Mouse (Mus musculus) kidney, adult 9 months (tissue): ENCODE measurements around the gene Fbxw17.
"Not testable (repeated sequence)": the region's sequence is repeated elsewhere in the genome, so short reads cannot be mapped to it uniquely, and the experiment has no call there.

Experiments
- DNase-seq: peaks from one replicate; pipeline ENCODE4 v3.0.0; 2022

Gene Fbxw17

DNA sequence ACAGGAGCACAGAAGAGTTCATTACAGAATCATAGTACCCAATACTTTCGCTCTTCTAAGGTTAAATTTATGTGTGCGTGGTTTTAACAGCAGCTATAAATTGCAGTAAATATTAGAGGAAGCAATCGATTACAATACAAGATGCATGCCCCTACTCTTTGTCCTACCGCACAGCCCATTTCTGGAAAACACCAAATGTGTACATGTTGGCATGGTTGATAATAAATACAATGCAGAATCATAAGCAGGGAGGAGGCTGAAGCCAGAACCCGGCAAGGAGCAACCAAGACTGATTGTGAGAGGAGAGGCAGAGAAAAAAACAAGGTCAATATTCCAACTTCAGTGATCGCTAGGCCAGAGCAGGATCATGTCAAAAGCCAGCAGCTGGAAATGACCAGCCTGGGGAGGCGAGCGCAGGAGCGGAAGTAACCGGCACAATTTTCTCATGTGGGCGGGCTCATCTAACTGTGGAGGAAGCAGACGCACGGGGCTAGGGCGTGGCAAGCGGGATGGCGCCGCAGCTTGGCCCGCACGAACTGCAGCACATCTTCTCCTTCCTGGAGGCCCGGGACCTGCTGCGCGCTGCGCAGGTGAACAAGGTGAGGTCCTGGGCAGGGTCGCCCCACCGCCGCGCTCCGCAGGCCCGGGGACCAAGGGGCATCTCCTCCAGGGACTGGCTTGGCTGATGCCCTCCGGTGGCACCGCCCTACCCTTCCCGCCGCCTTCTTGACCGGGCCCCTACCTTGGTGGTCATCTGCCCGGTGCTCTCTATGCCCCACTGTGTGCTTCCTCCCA lies at the start of gene Fbxw17:
Fbxw17 (plus strand) TSS at position 476 of the 795 bp plus-strand sequence.
- peak; percentile 74 for DNase-seq

DNA sequence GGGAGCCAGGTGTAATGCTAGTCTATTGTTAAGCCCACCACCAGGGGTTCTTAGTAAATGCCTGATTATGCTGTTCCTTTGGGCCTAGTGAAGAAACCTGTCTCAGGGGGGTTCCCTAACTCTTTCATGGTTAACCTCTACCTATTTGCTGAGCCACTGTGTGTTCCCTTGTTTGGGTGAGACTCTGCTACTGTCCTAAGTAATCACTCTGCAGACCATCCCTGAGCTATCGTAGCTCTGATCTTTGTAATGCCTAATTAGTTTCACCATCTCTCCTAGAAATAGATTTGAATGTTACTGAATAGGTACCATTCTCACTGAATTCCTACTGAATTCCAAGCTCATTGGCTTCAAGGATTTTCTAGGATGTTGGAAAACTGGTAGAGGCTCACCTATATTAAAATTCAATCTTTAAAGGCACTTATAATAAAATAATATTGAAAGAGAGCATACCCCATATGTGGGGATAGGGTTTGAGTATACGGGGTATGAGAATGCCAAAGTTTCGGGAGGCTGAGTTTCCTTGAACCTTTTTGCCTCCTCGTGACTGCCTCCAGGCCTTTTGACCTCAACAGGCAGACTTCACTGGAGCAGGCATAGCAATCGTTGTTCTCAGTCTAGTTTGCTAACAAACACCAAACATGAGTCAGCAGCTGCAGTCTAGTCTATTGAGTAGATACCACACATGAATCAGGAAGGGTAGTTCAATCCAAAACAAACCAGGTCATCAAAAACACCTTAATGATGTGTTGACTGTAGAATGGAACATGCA lies 44.5 kb upstream of the Fbxw17 start:
- DNase-seq, result not testable (repeated sequence)

DNA sequence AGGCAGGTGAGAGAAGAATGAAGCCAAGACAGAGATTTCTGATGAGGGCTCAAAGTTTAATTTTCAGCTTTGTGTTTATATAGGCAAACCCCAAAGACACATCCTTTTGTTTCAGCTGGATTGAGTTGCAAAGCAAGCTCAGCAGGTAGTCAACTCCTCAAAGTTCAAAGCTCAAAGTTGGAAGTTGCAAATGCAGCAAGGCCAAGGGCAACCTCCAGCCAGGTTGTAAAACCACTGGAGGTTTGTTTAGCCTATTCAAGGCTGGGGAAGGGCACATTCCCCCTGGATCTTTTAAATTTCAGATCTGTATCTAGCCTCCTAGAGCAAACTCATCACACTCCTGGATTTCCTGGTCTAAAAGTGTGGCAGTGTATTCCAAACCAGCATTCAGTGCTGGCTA lies 28.5 kb upstream of the Fbxw17 start:
- DNase-seq, result peak; percentile 29

DNA sequence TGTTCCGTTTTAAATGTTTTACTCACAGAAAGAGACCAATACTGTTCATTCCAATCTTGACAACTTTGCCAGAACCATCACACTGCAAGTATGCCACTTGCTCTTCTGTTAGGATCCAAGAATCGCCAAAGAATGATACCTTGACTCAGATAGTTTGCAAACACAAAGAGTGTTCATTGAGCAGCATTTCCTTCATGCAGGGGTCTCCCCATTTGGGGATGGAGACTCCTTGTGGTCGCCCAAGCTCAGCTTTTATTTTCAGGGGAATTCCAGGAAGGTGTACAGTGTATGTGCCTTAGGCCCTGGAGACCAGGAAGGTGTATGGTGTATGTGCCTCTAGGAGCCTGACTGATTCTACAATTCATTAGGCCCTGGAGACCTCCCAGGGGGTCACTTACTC lies 757 bp downstream of the Fbxw17 start:
- DNase-seq, result no peak

DNA sequence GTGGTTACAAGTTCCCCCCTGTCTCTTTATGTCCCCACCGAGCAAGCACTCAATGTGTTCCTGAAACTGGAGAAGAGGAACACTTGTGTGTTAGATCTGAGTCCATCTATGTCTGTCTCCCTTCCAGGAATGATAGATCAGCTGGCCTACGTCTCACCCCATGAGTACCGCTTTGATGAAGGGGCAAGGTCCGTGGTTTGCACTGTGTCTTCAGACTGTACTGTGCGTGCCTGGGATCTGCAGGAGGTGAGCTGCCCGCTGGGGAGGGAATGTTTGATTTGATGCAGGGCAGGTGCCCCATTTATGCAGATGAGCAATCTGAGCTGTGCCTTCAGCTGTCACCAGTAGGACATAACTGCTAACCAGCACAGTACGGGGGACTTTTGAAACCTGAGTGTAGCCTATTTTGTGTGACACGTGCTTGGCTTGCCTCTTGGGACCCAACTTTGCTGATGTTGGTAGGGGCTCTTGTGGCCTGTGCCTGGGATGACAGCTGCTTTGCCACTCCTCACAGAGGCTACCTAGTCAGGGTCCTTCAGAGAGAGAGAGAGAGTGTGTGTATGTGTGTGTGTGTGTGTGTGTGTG lies 6.1 kb downstream of the Fbxw17 start:
- DNase-seq, result peak; percentile 13

DNA sequence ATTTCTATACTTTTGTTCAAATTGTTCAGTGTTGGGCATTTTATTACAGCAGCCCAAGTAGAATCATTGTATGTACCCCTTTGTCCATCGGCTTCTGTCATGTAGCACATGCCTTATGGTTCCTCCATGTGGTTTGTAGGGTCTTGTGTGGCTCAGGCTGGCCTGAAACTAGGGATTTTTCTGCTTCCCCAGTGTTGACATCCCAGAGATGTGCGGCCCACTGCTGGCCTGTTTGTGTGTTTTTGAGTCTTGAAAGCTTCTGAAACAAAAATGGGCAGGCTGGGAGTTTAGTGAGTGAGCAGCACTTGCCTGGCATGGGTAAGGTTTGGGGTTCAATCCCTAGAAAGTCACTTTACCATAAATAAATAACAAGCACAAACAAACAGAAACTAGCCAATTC lies 6.9 kb downstream of the Fbxw17 start:
- DNase-seq, result no peak

DNA sequence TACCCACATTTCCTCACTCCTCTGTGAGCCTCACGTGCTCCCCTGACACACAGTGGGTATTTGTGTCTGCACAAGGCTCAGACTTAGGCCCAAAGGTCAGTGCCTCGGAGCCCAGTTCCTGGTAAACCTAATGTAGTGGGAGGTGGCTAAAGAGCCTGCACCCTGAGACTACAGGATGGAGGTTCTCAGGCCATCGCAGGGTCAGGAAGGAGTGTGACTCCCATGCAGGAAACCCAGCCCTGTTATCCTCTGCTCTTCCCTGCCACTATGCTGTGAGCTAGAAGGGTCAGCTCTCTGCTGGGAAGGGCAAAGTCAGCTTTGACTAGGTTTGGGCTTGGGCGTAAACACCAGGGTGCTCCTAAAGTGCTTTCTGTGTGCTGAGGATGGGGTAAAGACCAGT lies 9.0 kb downstream of the Fbxw17 start:
- no peak for DNase-seq

DNA sequence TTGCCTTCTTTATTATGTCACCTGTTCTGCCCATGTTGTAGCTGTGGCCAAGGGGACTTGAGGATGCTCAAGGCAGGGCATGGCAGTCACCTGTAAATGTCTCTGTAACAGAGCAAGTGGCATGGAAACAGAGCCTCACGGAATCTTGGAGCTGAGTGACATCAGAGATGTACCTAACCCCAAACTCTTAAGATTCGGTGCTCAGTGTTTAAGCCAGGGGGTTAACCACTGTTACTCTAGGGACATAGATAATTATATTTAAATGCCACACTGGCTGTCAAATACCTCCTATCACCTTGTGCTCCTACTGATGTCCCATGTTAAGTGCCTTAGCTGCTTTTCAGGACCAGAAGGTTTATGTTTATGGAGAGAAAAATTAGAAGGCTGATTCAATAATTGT lies 26.1 kb downstream of the Fbxw17 start, which contains the start of gene Gm47429:
Gm47429 (minus strand) TSS at position 101 of the 400 bp plus-strand sequence.
- no peak for DNase-seq

DNA sequence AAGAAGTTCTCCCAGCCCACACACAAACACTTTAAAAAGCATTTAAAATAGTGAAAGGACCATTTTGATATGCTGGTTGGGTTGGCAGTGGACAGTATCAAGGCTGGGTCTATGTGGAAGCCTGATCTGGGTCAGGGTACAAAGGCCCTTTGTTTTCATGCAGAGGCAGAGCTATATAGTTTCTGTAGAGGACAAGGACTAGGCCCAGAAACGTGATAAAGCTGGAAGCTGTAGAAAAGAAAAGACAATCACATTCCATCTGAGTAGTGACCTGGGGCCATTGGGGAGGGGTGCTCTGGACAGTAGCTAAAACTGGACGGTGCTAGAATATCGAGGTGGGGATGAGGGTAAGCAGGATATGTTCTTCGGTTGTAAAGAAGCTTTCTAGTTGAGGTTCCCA lies 27.6 kb downstream of the Fbxw17 start:
- no peak for DNase-seq

DNA sequence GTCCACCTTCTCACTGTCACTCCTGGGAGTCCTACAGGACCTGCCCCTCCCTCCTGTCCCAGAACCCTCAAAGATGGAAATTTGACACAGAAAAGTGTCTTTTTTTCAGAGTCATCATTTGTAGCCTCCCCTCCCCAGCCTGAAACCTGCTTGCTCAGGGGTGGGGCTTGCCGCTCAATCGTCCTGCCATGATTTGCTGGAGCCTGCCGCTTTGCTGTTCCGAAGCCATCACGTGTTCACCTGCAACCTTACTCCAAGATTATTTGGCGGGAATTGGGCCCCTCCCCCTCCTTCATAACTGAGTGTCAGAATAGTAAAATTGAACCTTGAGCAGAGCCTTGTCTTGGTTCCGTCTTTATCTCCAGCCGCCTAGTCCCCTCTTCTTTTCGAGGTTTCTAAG lies 34.6 kb downstream of the Fbxw17 start:
- peak; percentile 9 for DNase-seq

DNA sequence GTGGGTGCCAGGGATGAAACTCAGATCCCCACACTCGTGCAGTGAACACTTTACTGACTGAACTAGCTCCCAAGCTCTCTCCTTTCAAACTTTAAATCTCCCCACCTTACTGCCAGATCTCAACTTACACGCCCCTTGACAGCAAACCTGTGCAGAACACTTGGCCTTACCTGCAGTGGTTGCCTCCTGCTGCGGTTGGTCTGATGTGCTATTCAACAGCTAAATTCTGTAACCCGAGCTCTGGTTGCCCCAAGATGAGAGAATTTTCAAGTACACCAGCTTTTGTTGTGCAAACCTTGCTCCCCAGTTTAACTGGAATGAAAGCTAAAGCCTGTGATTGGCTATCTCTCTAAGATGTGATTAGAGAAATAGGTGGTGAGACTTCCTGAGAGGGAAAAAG lies 35.8 kb downstream of the Fbxw17 start:
- DNase-seq, result no peak

DNA sequence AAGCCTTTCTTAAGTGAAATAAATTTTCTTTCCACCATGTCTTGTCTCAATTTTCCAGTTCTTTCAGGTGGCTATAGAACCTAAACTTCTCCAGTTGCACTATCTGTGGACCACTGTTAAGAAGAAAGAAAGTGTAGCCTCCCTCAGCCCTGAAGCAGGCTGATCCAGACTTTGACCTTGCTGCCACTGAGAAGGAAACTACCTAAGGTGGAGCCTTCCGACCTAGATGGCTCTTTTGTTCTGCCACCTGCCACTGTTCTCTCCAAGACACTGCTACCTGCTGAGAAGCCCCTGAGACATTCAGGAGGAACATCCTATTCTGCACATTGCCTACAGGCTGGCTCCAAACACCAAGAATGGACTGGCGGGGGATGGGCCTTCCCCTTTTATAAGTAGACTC lies 42.8 kb downstream of the Fbxw17 start:
- not testable (repeated sequence) for DNase-seq

DNA sequence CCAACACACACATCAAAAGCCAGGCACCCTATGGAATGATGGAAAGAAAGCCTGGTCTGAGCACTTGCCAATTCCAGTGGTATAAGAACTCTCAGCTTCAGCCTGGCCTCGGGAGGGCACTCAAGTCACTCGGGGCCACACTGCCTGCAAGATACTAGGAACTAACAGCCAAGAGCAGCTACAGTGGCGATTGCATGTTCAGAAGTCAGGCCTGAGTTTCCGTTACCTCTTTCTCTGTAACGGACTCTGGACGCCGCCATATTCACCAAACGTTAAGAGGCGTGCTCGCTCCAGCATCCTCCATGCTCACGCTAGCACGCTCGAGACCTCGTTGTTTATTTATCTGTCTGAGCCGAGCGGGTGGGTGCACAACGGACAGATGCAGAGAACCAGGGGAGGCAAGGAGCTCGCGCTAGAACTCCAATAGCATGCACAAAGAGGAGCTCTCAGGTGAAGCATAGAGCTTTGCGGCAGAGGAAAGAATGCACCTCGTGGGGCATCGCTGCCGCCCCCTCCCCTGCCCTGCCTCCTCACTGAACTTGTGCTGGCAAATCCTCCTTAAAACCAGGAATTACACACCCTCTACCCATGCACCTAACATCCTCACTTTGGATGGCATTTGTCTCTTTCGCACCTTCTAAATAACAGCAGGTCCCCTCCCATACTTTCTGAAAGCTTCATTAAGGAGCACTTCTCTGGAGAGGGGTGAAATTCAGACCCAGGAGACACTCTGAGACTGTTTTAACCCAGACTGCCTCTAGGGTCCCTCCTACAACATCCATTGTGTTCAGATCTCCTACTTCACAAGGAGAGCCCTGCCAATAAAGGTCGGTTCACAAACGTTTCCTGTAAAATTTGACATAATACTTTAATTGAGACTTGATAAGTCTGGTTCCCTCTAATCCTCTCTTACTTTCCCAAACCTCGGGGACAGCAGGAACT lies 47.2 kb downstream of the Fbxw17 start:
- peak; percentile 23 for DNase-seq

DNA sequence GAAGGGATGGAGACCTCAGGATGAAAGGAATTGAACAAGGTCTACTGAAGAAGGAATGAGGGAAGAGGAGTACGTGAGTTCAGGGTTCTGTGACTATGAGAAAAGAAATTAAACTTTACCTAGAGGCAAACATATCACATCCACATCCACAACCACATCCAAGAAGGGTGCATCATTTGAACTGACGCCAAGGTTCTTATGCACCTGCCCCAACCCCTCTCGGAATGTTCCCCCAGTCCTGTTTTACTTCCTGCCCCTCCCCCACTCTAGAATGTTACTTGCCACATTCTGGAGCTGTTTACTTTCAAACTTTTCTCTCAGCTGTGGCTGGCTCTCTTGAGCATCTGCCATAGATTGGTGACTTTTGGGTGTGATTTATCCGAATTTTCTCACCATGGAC lies 49.3 kb downstream of the Fbxw17 start, which contains the start of gene Nutm2:
Nutm2 (plus strand) TSS at position 301 of the 400 bp plus-strand sequence.
- DNase-seq, result no peak
